ENCODE assay signal across 29 mouse cellular contexts in genomic region chr2:68544190-68544589, GRCm38 (mm10). TPM values are rescaled to one million over a fixed set of nuclear protein-coding genes. Genes with fewer than 3 reads are reported as not detected.
DNase-seq lines count a peak whose midpoint lies in the region; ATAC-seq and TF ChIP-seq lines count a peak whose summit lies in the region.
"Had no signal": no experiment of that assay in that cellular context is flagged by ENCODE, and none has a peak within 500 bp of the region (broad histone marks: within the 10 kb centered on the region; RNA-seq: fewer than 3 reads in every experiment).

No protein-coding gene starts in this region.

- DNase-seq in kidney, postnatal 4 days: peak; percentile 41 to 42
- DNase-seq in kidney, adult 8-10 months: no peak
- no peak for DNase-seq in cerebellum, adult 9-10 months
- DNase-seq in T-cell, adult 2 months (ENCODE audit: low spot score): no peak
- DNase-seq: adrenal gland, adult 8-10 months; adrenal gland, postnatal 25 days; cerebellum, adult 18-20 months; cerebellum, adult 9-11 months; cerebellum, postnatal 25 days; forebrain, postnatal 0 days; gastrocnemius, adult 2 months; gastrocnemius, postnatal 14 days; heart, adult 11 months had no signal

- H3K36me3 ChIP-seq in intestine, embryonic 15.5 days: no peaks in the 10 kb centered on the region
- no peaks in the 10 kb centered on the region for H3K36me3 ChIP-seq in intestine, postnatal 0 days (ENCODE audit: control insufficient read depth, insufficient read depth)
- H3K36me3 ChIP-seq: embryonic facial prominence, embryonic 12.5 days; embryonic facial prominence, embryonic 15.5 days; hindbrain, embryonic 12.5 days; hindbrain, embryonic 15.5 days had no signal

- no peaks in the 10 kb centered on the region for H3K9me3 ChIP-seq in intestine, embryonic 15.5 days
- H3K9me3 ChIP-seq in intestine, postnatal 0 days (ENCODE audit: control insufficient read depth): no peaks in the 10 kb centered on the region
- H3K9me3 ChIP-seq: embryonic facial prominence, embryonic 12.5 days; embryonic facial prominence, embryonic 15.5 days; hindbrain, embryonic 12.5 days; hindbrain, embryonic 15.5 days had no signal

- no peak overlapping the region for H3K4me3 ChIP-seq in intestine, embryonic 15.5 days (replicated peaks)
- no peak overlapping the region for H3K4me3 ChIP-seq in intestine, postnatal 0 days (ENCODE audit: low read depth, low read length)
- H3K4me3 ChIP-seq: embryonic facial prominence, embryonic 12.5 days; embryonic facial prominence, embryonic 15.5 days; gastrocnemius, adult 2 months; hindbrain, embryonic 12.5 days; hindbrain, embryonic 15.5 days had no signal

- no peak overlapping the region for H3K9ac ChIP-seq in intestine, embryonic 15.5 days
- H3K9ac ChIP-seq in intestine, postnatal 0 days (ENCODE audit: low read depth, low read length): no peak overlapping the region
- H3K9ac ChIP-seq: embryonic facial prominence, embryonic 12.5 days; embryonic facial prominence, embryonic 15.5 days; forebrain, postnatal 0 days; hindbrain, embryonic 12.5 days; hindbrain, embryonic 15.5 days had no signal

- peak; percentile 86 for ATAC-seq in intestine, embryonic 15.5 days
- peak; percentile 57 for ATAC-seq in intestine, postnatal 0 days
- ATAC-seq: activated CD4-positive, CD25-positive, alpha-beta regulatory T cell, adult 4 months; CD4-positive, CD25-positive, alpha-beta regulatory T cell, adult 4 months; forebrain, embryonic 14.5 days; forebrain, postnatal 0 days had no signal

- no peaks in the 10 kb centered on the region for H3K27me3 ChIP-seq in intestine, embryonic 15.5 days (replicated peaks)
- no peaks in the 10 kb centered on the region for H3K27me3 ChIP-seq in intestine, postnatal 0 days (replicated peaks; ENCODE audit: control insufficient read depth, insufficient read depth, low read length)
- H3K27me3 ChIP-seq: embryonic facial prominence, embryonic 12.5 days; embryonic facial prominence, embryonic 15.5 days; hindbrain, embryonic 12.5 days; hindbrain, embryonic 15.5 days had no signal

- no peak for TF ChIP-seq CTCF in intestine, postnatal 0 days (IDR thresholded peaks at IDR 0.05; ENCODE audit: low read depth)

- no peaks in the 10 kb centered on the region for H3K4me1 ChIP-seq in intestine, embryonic 15.5 days (replicated peaks)
- H3K4me1 ChIP-seq in intestine, postnatal 0 days (replicated peaks; ENCODE audit: control insufficient read depth, insufficient read depth, low read length): 0 out of 2 replicates have a peak, but pooled peaks cover 5% of the 10 kb centered on the region
- H3K4me1 ChIP-seq: embryonic facial prominence, embryonic 12.5 days; embryonic facial prominence, embryonic 15.5 days; hindbrain, embryonic 12.5 days; hindbrain, embryonic 15.5 days had no signal

- WGBS in intestine, embryonic 15.5 days: 21% methylated on average over 2 of the region's 2 CpGs
- 19% methylated on average over 2 of the region's 2 CpGs for WGBS in intestine, postnatal 0 days

- no peak overlapping the region for H3K4me2 ChIP-seq in intestine, embryonic 15.5 days (replicated peaks)
- no peak overlapping the region for H3K4me2 ChIP-seq in intestine, postnatal 0 days (replicated peaks; ENCODE audit: low read depth)
- H3K4me2 ChIP-seq: embryonic facial prominence, embryonic 12.5 days; embryonic facial prominence, embryonic 15.5 days; heart, embryonic 11.5 days; hindbrain, embryonic 12.5 days; hindbrain, embryonic 15.5 days had no signal

- no peak overlapping the region for H3K27ac ChIP-seq in intestine, embryonic 15.5 days
- H3K27ac ChIP-seq in intestine, postnatal 0 days (ENCODE audit: low read depth, low read length): no peak overlapping the region
- H3K27ac ChIP-seq: embryonic facial prominence, embryonic 12.5 days; embryonic facial prominence, embryonic 15.5 days; gastrocnemius, adult 2 months; hindbrain, embryonic 12.5 days; hindbrain, embryonic 15.5 days had no signal

RNA-seq across cellular contexts. Expression of gene 4933409G03Rik, which starts 38.0 kb away (rescaled TPM):
- polyA plus RNA-seq in intestine, embryonic 15.5 days (2015; fragmentation: Nextera tagmentation; extraction: Ambion mirVana): not detected in 2 replicates
- polyA plus RNA-seq in intestine, postnatal 0 days (2015; fragmentation: Nextera tagmentation; extraction: Ambion mirVana): not detected in 2 replicates
- polyA plus RNA-seq: activated CD4-positive, CD25-positive, alpha-beta regulatory T cell, adult 4 months; brain, embryonic 14.5 days; C2C12; CD4-positive, CD25-positive, alpha-beta regulatory T cell, adult 4 months; embryonic facial prominence, embryonic 12.5 days; embryonic facial prominence, embryonic 15.5 days; forebrain, embryonic 11.5 days; forebrain, embryonic 14.5 days; forebrain, postnatal 0 days; frontal cortex, adult 2 months; heart, embryonic 11.5 days; heart, embryonic 14.5 days; heart, postnatal 0 days; hindbrain, embryonic 12.5 days; hindbrain, embryonic 15.5 days had no signal

Comparison
In these comparisons a context has a peak if more than half of its experiments do, and no peak if none do; other contexts are left out.
1. DNase-seq: peak in kidney, postnatal 4 days (2 of 2); none in kidney, adult 8-10 months (0 of 2), cerebellum, adult 9-10 months (single experiment) and T-cell, adult 2 months (single experiment).